Mouse (Mus musculus) layer of hippocampus, postnatal 14 days (tissue): ENCODE measurements around the gene Eml3. TPM values are rescaled to one million over a fixed set of nuclear protein-coding genes. Genes with fewer than 3 reads are reported as not detected.
"Not testable (repeated sequence)": the region's sequence is repeated elsewhere in the genome, so short reads cannot be mapped to it uniquely, and the experiment has no call there.

Source experiments
- DNase-seq, 2 experiments: peaks; one replicate each; pipeline ENCODE4 v3.0.0; 2021 to 2022; ENCODE audit warnings: low spot score in 2 of 2, mixed read lengths in 1 of 2
- long read RNA-seq, 2 experiments: library from polyadenylated mRNA; stranded (forward); transcript quantifications; one replicate each; pipeline ENCODE4 v2.0.0; 2021
- total RNA-seq, 2 experiments: library from RNA; stranded (reverse); gene quantifications; 2 replicates each; pipeline ENCODE4 v1.2.3; 2021

Eml3 gene
- 10 to 100 TPM; 11.3 to 11.7 TPM for total RNA-seq
- long read RNA-seq, experiment 1, partial matches to known transcripts, result 1 of 6 reads
- long read RNA-seq, experiment 1, other reads (novel, unspliced or antisense), result 1 of 6 reads
- long read RNA-seq, experiment 2, partial matches to known transcripts, result 3 of 6 reads
- long read RNA-seq, experiment 2, other reads (novel, unspliced or antisense), result 1 of 6 reads

DNA sequence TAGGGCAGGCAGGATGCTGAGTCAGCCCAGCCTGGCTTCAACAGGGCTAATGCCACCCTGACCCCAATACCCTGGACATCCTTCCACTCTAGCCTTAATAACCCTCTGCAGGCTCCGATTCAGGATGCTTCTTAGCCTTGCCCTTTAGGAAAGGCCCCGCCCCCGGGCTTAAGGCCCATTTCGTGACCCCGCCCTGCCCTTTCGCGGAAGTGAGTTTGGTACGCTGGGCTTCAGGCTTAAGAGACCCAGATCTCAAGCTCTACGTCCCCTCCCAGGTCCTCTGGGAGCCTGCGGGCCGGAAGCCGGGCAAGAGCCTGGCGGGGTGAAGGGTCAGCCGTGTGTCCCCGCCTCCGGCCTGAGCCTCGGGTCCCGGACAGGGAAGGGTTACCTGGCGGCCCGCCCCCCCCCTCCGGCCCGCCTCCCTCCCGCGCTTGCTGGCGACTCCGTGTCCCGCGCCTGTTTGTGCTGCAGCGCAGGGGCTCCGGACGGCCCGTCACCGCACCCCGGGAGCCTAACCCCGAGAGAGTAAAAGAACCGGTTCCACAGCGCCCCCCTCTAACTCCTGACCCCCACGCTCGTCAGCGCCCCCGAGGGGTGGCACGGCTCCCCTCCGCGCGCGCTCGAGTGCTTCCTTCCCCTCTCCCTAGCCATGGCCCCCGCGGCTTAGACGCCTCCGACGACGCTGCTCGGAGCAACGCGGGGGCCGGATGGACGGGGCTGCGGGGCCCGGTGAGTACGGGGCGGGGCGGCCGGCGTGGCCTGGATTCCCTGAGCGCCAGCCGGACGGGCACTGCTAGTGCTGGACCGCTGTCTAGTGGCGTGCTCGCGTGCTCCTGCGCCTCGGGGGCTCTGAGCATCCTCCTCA, at the start of gene Eml3, which contains the start of gene Rom1:
Eml3 (plus strand) TSS at position 329 of the 865 bp plus-strand sequence.
Rom1 (minus strand) TSS at position 133 of the 865 bp plus-strand sequence.
- peak; percentile 55 to 58 for DNase-seq

DNA sequence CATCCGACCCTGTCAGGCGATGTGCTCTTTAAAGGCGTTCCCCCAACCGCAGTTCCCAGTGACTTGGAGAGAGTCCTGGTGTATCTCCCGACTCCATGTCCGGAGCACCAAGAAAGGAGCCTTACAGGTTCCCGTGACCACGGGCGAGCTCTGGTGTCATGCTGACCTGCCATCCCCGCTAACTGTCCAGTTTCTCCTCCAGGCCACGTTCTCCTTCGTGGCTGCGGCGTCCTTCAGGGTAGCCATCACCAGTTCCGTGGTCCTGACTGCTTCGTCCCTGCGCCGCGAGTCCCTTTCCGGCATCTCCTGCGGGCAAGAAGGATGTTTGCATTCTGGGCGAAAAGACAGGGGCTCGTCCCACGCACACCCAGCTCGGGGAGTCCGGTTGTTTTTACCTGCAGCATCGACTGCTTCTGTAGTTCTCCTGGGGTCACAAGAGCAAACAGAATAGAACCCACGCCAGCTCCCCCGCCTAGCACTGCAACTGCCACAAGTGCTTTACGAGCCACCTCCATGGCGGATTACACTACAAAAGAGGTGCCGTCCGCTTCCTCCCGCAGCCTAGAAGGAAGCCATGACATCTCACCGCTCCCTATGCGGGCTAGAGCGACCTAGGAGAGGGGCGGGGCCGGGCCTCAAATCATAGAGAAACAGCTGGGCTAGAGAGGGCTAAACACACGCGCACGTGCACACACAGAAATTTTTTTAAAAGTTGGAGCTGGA, 48.9 kb upstream of the Eml3 start, which contains the start of gene Uqcc3:
Uqcc3 (minus strand) TSS at position 613 of the 723 bp plus-strand sequence.
- peak; percentile 82 to 91 for DNase-seq

DNA sequence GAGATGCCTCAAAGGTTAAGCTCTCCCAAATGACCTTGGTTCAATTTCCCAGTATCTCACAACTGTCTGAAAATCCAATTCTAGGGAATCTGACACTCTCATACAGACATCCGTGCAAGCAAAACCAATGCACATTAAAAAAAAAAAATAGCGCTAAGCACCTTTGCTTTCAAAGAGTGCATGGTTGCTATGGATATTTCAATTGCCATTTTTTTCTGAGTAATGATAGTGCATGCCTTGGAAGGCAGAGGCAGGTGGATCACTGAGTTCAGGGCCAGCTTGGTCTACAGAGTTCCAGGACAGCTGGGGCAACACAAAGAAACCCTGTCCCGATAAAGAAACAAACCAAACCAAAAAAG, 48.3 kb upstream of the Eml3 start:
- no peak for DNase-seq

DNA sequence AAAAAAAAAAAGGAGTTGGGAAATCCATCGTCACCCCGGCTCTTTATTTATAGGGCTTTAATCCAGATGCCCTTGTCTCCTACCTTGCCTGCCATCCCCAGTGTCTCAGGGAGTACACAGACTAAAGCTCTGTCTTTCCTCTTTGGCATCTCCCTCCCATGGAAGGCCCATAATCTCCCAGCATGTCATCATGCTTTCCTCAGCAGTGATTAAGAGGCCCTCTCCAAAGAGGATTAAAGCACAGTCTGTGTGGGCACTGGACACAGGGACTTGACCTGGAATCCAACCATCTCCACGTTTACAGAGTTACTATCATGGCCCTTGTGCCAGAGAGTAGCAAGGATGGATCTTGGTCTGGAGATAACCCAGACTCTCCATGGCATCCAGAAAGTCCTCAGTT, 45.7 kb upstream of the Eml3 start, which contains the start of the genes Lbhd1 and Gm49403:
Lbhd1 (plus strand) TSS at position 117 of the 400 bp plus-strand sequence.
Gm49403 (plus strand) TSS at position 315 of the 400 bp plus-strand sequence.
- no peak for DNase-seq

DNA sequence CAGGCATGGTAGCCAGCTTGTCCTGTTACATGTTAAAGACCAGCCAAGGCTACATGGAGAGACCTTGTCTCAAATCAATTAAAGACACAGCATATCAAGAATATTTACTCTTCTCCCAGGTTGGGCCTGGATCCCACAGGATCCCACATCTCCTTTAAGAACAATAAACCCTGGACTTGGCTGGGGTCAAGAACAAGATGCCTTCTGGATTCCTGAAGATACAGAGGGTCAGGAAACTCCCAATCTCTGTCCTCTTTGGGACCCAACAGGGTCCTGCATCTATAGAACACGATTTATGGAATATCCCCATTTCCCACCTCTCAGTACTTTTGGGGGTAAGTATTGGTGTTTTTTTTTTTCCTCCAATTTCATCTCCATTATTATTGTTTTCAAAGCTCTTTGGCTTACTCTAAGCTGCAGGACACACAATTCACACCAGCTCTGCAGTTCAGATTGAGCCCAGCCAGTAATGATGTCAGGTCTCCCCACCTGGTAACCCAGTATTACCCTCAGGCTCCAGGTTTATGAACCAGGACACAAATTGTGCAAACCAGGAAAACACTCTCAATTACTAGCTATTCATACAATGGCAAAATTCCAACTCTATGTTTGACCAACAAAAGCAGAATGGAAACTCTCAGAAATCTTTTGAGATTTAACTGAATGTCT, 42.3 kb upstream of the Eml3 start:
- DNase-seq, result no peak

DNA sequence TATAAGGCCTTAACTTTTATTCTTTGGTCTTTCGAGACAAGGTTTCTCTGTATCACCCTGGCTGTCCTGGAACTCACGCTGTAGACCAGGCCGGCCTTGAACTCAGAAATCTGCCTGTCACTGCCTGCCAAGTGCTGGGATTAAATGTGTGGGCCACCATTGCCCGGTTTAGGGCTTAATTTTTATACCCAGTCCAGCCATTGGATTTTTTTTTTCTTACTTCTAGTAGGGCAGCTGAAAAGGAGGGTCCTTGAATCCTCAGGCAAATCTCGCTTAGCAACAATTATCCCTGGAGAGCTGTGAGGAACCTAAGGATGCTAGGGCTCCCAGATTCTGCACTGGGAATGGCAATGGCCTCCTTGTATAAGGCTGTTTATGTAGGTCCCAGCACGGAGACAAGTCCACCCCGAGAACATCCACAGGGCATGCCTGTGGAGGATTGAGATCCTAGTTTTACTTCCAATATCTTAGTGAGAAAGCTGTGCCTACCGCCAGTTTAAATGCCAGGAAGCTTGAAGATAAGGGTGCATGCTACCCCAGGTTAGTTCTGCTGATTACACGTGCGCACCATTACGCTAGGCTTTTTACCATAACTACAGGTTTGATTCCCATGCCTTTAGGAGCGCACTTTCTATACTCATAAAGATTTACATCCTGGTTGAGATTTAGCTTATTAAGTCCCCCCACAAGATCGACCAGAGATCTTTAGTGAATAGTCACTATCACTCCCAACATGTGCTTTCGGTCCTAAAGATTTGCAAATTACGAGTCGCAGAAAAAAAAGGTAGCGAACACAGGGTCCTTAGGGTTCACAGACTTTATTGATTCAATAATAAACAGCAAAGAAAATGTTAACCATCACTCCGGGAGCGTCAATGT, 41.5 kb upstream of the Eml3 start:
- no peak for DNase-seq

DNA sequence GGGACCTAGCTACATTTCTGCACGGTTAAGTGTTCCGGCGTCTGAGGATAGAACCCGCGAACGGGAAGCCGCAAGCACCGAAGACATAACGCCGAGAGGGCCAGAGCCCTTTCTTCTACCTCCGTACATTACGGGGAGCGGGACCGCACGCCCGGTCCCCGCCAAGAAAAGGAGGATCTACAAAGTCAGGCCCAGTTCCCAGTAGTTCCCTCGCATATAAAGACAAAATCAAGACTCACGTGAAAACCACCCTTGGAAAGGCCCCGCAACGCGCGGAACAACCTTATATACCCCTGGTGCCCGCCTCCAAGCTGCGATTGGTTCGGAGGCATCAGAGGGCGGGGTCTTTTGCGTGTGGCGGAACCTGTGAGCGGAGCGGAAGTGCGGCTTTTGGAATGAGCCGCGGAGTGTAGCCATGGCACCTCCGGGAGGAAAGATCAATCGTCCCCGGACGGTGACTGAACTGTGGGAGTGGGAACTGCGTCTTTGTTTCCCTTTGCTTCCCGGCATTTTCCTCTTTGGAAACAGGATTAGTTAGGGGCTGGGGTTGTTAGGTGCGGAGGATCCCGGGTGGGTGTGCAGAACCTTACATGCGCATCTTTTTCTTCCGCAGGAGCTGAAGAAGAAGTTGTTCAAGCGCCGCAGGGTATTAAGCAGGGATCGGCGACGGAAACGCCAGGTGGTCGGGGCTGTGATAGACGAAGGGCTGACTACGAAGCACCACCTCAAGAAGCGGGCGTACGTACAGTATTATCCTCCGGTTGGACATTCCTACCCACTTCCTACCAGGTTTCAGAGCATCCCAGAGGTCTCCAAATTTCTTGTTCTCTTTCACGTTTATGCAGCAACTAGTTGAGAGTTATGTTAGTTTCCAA, 40.6 kb upstream of the Eml3 start, which contains the start of the genes 1810009A15Rik and Gm49416:
1810009A15Rik (plus strand) TSS at position 343 of the 875 bp plus-strand sequence.
Gm49416 (plus strand) TSS at position 416 of the 875 bp plus-strand sequence.
- DNase-seq, result peak; percentile 91 to 96

DNA sequence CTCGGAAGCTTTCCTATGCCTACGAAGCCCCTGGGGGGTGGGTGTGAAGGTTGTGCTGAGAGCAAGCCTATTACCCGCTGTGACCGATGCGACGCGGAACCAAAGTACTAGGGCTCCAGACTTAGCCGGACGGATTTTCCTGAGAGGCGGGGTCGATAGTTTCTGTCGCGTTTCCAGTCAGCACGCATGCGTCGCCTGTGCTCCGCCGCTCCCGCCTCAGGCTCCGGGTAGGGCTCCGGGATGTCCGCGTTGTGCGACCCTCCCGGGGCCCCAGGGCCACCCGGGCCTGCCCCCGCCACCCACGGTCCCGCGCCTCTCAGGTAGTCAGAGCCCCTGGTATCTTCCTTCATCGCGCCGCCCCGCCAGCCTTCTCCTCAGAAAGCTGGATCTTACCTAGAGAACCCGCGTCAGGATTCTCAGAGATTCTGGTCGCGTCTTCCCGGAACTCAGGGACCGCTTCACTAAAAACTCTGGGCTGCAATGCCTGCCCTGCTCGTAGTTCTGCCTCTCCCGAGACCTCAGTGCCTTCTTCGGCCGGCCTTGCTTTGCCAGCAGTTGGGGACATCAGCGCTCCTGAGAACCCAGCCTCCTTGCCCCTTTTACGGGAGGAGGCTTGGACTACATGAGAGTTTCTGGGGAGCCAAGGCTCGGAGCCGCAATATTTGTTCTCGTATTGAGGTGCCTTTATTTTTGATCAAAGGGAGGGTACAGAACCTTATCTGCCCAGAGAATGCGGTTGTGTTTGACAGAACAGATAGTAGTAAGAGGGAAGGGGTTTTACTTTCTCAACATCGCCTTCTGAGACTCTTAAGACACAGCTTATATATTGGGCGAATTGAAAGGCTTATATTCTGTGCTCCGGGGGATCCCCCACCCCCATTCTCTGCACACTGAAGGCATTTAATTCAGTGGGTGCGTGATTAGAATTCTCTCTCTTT, 36.3 kb upstream of the Eml3 start, which contains the start of gene Ints5:
Ints5 (plus strand) TSS at position 177 of the 938 bp plus-strand sequence.
- peak; percentile 85 to 90 for DNase-seq

DNA sequence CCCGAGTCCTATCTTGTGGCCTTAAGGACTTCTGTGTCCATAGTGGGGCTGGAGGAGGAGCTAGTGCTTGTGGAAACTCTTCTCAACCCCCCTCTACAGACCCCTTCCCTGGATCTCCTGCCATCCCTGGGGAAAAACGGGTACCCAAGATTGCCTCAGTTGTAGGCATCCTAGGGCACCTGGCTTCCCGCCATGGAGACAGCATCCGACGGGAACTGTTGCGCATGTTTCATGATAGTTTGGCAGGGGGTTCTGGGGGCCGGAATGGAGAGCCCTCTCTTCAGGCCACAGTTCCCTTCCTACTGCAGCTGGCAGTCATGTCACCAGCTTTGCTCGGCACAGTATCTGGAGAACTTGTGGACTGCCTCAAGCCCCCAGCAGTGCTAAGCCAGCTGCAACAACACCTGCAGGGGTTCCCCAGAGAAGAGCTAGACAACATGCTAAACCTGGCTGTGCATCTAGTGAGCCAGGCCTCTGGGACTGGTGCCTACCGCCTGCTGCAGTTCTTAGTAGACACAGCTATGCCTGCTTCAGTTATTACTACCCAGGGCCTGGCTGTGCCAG, 33.9 kb upstream of the Eml3 start:
- no peak for DNase-seq

DNA sequence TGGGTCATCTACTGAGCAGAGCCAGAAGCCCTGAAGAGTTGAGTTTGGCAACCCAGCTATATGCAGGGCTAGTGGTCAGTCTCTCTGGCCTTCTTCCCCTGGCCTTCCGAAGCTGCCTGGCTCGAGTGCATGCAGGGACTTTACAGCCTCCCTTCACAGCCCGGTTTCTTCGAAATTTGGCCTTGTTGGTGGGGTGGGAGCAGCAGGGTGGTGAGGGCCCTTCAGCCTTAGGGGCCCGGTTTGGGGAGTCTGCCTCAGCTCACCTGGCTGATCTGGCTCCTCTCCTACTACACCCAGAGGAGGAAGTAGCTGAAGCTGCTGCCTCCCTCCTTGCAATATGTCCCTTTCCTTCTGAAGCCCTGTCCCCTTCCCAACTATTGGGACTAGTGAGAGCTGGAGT, 33.1 kb upstream of the Eml3 start:
- not testable (repeated sequence) for DNase-seq

DNA sequence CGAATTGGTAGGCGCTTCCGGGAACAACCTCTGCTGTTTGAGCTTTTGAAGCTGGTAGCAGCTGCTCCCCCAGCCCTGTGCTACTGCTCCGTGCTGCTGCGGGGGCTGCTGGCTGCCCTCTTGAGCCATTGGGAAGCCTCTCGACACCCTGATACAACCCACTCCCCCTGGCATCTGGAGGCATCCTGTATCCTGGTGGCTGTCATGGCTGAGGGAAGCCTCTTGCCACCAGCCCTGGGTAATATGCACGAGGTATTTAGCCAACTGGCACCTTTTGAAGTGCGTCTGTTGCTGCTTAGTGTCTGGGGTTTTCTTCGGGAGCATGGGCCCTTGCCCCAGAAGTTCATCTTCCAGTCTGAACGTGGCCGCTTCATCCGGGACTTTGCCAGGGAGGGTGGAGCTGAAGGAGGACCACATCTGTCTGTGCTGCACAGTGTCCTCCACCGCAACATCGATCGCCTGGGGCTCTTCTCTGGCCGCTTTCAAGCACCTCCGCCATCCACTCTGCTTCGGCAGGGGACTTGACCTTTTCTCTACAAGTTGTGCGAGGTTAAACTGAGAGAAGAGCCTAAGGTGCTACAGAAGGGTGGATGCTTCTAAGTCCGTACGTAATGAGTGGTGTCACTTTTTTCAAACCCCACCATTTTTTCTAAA, 32.0 kb upstream of the Eml3 start:
- DNase-seq, result peak in 1 of 2 experiments; percentile 48

DNA sequence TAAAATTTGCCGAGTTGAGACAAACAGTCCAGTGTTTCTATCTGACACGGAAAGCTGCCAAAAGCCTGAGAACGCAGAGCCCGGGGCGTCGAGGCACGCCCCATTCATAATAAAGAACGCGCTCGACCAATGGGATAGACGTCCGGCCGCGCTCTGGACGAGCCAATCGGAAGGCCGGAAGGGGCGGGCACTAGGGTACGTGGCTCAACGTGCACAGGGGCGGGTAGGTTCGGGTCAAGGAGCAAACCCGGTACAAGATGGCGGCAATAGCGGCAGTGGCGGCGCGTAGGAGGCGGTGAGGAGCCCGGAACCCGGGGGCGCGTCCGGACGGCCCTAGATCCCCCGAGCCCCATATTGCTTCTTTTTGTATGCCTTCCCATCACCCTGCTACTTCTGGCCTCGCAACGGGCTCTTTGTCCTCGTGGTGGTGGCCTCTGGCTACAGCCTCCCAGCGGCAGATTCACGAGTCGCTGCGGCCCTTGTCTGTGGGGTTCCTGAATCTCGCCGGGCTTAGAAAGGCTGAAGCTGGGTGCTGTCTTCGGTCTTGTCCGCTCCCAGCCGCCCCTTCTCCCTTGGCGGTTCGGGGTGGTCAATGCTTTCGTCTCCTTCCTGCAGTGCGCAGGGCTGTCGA, 31.4 kb upstream of the Eml3 start, which contains the start of gene Ganab:
Ganab (plus strand) TSS at position 207 of the 631 bp plus-strand sequence.
- DNase-seq, result peak; percentile 93 to 97

DNA sequence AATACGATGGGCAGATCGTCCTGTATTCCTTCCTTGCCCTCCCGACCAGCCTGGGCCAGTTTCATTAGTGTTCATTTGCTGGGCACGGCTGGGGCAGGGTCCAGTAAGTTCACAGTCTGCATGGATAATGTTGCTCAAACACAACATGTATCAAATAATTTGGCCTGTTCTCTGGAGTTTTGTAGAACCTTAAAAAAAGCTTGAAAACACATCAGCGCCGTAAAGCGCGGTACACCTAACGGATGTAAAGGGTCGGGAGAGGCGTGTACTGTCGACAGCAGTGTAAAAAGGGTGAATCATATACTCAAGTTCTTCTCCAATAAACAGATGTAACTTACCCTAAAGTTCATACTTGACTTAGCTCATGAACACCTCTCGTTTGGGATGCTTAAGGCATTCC, 30.8 kb upstream of the Eml3 start:
- DNase-seq, result no peak

DNA sequence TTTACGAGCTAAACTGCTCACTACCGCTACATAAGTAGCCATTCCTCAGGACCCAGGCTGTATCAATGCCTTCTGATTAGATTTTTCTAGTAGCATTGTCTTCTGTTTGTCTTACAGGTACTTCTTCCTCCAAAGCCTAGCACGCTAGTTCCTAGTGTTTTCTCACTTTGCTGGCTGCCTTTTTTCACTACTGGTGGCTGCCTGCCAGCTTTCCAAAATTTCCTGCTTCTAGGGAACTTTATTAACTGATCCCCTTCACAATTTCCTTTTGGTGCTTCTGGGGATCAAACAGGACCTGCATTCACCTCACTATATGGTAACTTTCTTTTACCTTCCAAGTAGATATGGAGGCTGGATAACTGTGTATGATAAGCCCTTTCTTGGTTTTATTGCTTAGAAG, 30.3 kb upstream of the Eml3 start:
- no peak for DNase-seq

DNA sequence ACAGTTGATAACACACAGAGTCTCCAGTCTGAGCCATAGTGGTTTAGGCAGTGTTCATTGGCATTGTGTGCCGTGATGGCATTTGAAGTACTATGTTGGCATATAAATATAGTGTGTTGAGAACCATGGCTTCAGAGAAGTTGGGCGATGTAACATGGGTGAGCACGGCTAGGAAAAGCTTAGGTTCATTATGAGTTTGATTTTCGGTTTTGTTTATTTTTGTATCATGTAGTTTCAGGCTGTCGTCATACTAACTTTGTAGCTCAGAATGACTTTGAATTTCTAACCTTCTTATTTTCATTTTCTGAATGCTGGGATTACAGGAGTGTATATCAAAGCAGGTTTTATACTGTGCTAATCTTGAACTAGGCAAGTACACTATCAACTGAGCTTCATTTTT, 25.9 kb upstream of the Eml3 start:
- DNase-seq, result no peak

DNA sequence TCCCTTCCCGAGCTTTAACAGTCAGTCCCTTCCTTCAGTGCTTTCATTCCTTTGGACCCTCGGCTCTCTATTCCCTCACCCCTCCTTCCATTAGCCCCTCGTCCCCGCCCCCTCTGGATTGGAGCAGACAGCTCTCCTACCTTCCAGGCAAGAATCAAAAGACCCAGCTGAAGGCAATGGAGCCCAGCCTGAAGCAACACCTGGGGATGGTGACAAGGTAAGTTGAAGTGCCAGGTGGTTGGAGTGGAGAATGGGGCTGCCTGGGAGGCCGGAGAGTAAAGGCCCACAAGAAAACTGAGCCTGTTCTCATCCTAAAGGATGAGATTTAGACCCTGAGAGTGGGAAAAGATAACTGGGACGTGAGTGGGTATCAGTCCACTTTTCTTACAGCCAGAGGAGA, 20.8 kb upstream of the Eml3 start:
- DNase-seq, result no peak
